Mouse (Mus musculus): ENCODE data around the gene Ssbp4. TPM values are rescaled to one million over a fixed set of nuclear protein-coding genes. Genes with fewer than 3 reads are reported as not detected.

Gene Ssbp4
- 40.7 and 52.6 TPM in 2 replicates for polyA plus RNA-seq (2012)

GRCm38 (mm10) chr8:70608749-70609367 lies at the start of gene Ssbp4:
TSS of gene Ssbp4 (minus strand) at chr8:70608872.
- no peaks in the 10 kb centered on the region for H3K9me3 ChIP-seq (ENCODE audit: control insufficient read depth, low read length)
- H3K36me3 ChIP-seq (ENCODE audit: control insufficient read depth): peaks cover 3% of the 10 kb centered on the region
- TF ChIP-seq GATA1 (IDR thresholded peaks at IDR 0.05; ENCODE audit: low read length) (no peak), TAL1 (IDR thresholded peaks at IDR 0.05; ENCODE audit: low read length) (no peak)
- peaks cover 28% of the 10 kb centered on the region for H3K27me3 ChIP-seq (ENCODE audit: control insufficient read depth)
- peaks cover 85% of the 10 kb centered on the region for H3K4me1 ChIP-seq (ENCODE audit: control insufficient read depth)
- peak within 1 kb of the TSS; percentile 82 for H3K4me3 ChIP-seq (replicated peaks)

- peaks cover 31% of the 10 kb centered on the region for H3K36me3 ChIP-seq (ENCODE audit: control insufficient read depth)
- no peaks in the 10 kb centered on the region for H3K27me3 ChIP-seq (ENCODE audit: control insufficient read depth)
- no peaks in the 10 kb centered on the region for H3K9me3 ChIP-seq (ENCODE audit: control insufficient read depth, low read length)
- peaks cover 50% of the 10 kb centered on the region for H3K4me1 ChIP-seq (ENCODE audit: control insufficient read depth)
- H3K4me3 ChIP-seq (replicated peaks): no peak overlapping the region
- TF ChIP-seq TAL1 (IDR thresholded peaks at IDR 0.05; ENCODE audit: low read length) (no peak), GATA1 (IDR thresholded peaks at IDR 0.05; ENCODE audit: low read length) (no peak)
Observed at GRCm38 (mm10) chr8:70657739-70658138, 49.1 kb upstream of the Ssbp4 start.

GRCm38 (mm10) chr8:70657214-70657613 lies 48.5 kb upstream of the Ssbp4 start:
- peaks cover 37% of the 10 kb centered on the region for H3K36me3 ChIP-seq (ENCODE audit: control insufficient read depth)
- TF ChIP-seq TAL1 (IDR thresholded peaks at IDR 0.05; ENCODE audit: low read length): no peak
- no peak for TF ChIP-seq GATA1 (IDR thresholded peaks at IDR 0.05; ENCODE audit: low read length)
- no peaks in the 10 kb centered on the region for H3K27me3 ChIP-seq (ENCODE audit: control insufficient read depth)
- H3K4me1 ChIP-seq (ENCODE audit: control insufficient read depth): peaks cover 47% of the 10 kb centered on the region
- H3K4me3 ChIP-seq (replicated peaks): no peak overlapping the region
- no peaks in the 10 kb centered on the region for H3K9me3 ChIP-seq (ENCODE audit: control insufficient read depth, low read length)

- no peak for TF ChIP-seq GATA1 (IDR thresholded peaks at IDR 0.05; ENCODE audit: low read length)
- TF ChIP-seq TAL1 (IDR thresholded peaks at IDR 0.05; ENCODE audit: low read length): no peak
- no peaks in the 10 kb centered on the region for H3K27me3 ChIP-seq (ENCODE audit: control insufficient read depth)
- H3K4me1 ChIP-seq (ENCODE audit: control insufficient read depth): peaks cover 42% of the 10 kb centered on the region
- H3K36me3 ChIP-seq (ENCODE audit: control insufficient read depth): peaks cover 44% of the 10 kb centered on the region
- H3K9me3 ChIP-seq (ENCODE audit: control insufficient read depth, low read length): no peaks in the 10 kb centered on the region
- H3K4me3 ChIP-seq (replicated peaks): no peak overlapping the region
Observed at GRCm38 (mm10) chr8:70656193-70656790, 47.6 kb upstream of the Ssbp4 start.

GRCm38 (mm10) chr8:70655469-70655868 lies 46.8 kb upstream of the Ssbp4 start:
- H3K9me3 ChIP-seq (ENCODE audit: control insufficient read depth, low read length): no peaks in the 10 kb centered on the region
- H3K4me1 ChIP-seq (ENCODE audit: control insufficient read depth): peaks cover 35% of the 10 kb centered on the region
- no peaks in the 10 kb centered on the region for H3K27me3 ChIP-seq (ENCODE audit: control insufficient read depth)
- TF ChIP-seq GATA1 (IDR thresholded peaks at IDR 0.05; ENCODE audit: low read length) (no peak), TAL1 (IDR thresholded peaks at IDR 0.05; ENCODE audit: low read length) (no peak)
- H3K4me3 ChIP-seq (replicated peaks): no peak overlapping the region
- peaks cover 53% of the 10 kb centered on the region for H3K36me3 ChIP-seq (ENCODE audit: control insufficient read depth)

GRCm38 (mm10) chr8:70654121-70654520 lies 45.4 kb upstream of the Ssbp4 start:
- no peaks in the 10 kb centered on the region for H3K9me3 ChIP-seq (ENCODE audit: control insufficient read depth, low read length)
- H3K4me3 ChIP-seq (replicated peaks): no peak overlapping the region
- H3K36me3 ChIP-seq (ENCODE audit: control insufficient read depth): peaks cover 65% of the 10 kb centered on the region
- TF ChIP-seq TAL1 (IDR thresholded peaks at IDR 0.05; ENCODE audit: low read length): no peak
- TF ChIP-seq GATA1 (IDR thresholded peaks at IDR 0.05; ENCODE audit: low read length): no peak
- H3K4me1 ChIP-seq (ENCODE audit: control insufficient read depth): peaks cover 28% of the 10 kb centered on the region
- no peaks in the 10 kb centered on the region for H3K27me3 ChIP-seq (ENCODE audit: control insufficient read depth)

- no peaks in the 10 kb centered on the region for H3K9me3 ChIP-seq (ENCODE audit: control insufficient read depth, low read length)
- H3K4me3 ChIP-seq (replicated peaks): no peak overlapping the region
- peaks cover 70% of the 10 kb centered on the region for H3K36me3 ChIP-seq (ENCODE audit: control insufficient read depth)
- peaks cover 29% of the 10 kb centered on the region for H3K4me1 ChIP-seq (ENCODE audit: control insufficient read depth)
- TF ChIP-seq TAL1 (IDR thresholded peaks at IDR 0.05; ENCODE audit: low read length) (no peak), GATA1 (IDR thresholded peaks at IDR 0.05; ENCODE audit: low read length) (no peak)
- no peaks in the 10 kb centered on the region for H3K27me3 ChIP-seq (ENCODE audit: control insufficient read depth)
Observed at GRCm38 (mm10) chr8:70653226-70653625, 44.6 kb upstream of the Ssbp4 start.

GRCm38 (mm10) chr8:70650351-70650750 lies 41.7 kb upstream of the Ssbp4 start:
- Histone ChIP-seq H3K9me3 (ENCODE audit: control insufficient read depth, low read length) (no peaks in the 10 kb centered on the region), H3K27me3 (ENCODE audit: control insufficient read depth) (no peaks in the 10 kb centered on the region), H3K36me3 (ENCODE audit: control insufficient read depth) (peaks cover 50% of the 10 kb centered on the region), H3K4me3 (replicated peaks) (no peak overlapping the region), H3K4me1 (ENCODE audit: control insufficient read depth) (peaks cover 36% of the 10 kb centered on the region)
- no peak for TF ChIP-seq TAL1 (IDR thresholded peaks at IDR 0.05; ENCODE audit: low read length)
- no peak for TF ChIP-seq GATA1 (IDR thresholded peaks at IDR 0.05; ENCODE audit: low read length)

- TF ChIP-seq GATA1 (IDR thresholded peaks at IDR 0.05; ENCODE audit: low read length) (no peak), TAL1 (IDR thresholded peaks at IDR 0.05; ENCODE audit: low read length) (no peak)
- H3K36me3 ChIP-seq (ENCODE audit: control insufficient read depth): peaks cover 41% of the 10 kb centered on the region
- peaks cover 33% of the 10 kb centered on the region for H3K4me1 ChIP-seq (ENCODE audit: control insufficient read depth)
- no peaks in the 10 kb centered on the region for H3K9me3 ChIP-seq (ENCODE audit: control insufficient read depth, low read length)
- no peak overlapping the region for H3K4me3 ChIP-seq (replicated peaks)
- no peaks in the 10 kb centered on the region for H3K27me3 ChIP-seq (ENCODE audit: control insufficient read depth)
Observed at GRCm38 (mm10) chr8:70649324-70649723, 40.7 kb upstream of the Ssbp4 start.
